ENCODE assay signal across 8 mouse cellular contexts in genomic region chr2:72995346-72996097, GRCm38 (mm10). TPM values are rescaled to one million over a fixed set of nuclear protein-coding genes. Genes with fewer than 3 reads are reported as not detected.
DNase-seq lines count a peak whose midpoint lies in the region; ATAC-seq and TF ChIP-seq lines count a peak whose summit lies in the region.

No protein-coding gene starts in this region.

- no peaks in the 10 kb centered on the region for H3K36me3 ChIP-seq in hindbrain, embryonic 10.5 days
- no peaks in the 10 kb centered on the region for H3K36me3 ChIP-seq in hindbrain, embryonic 11.5 days (ENCODE audit: control insufficient read depth, insufficient read depth, low read length)
- no peaks in the 10 kb centered on the region for H3K36me3 ChIP-seq in forebrain, embryonic 16.5 days (ENCODE audit: control insufficient read depth, insufficient read depth)
- H3K36me3 ChIP-seq in stomach, postnatal 0 days (ENCODE audit: control insufficient read depth, insufficient read depth, low read length), result no peaks in the 10 kb centered on the region

- H3K4me3 ChIP-seq in hindbrain, embryonic 10.5 days, result no peak overlapping the region
- no peak overlapping the region for H3K4me3 ChIP-seq in hindbrain, embryonic 11.5 days (ENCODE audit: low read depth, low read length)
- H3K4me3 ChIP-seq in forebrain, embryonic 16.5 days (replicated peaks; ENCODE audit: low read length), result no peak overlapping the region
- H3K4me3 ChIP-seq in layer of hippocampus, adult 2 months, result no peak overlapping the region
- H3K4me3 ChIP-seq in stomach, postnatal 0 days (ENCODE audit: low read depth, low read length), result no peak overlapping the region

- 47% methylated on average over 9 of the region's 9 CpGs for WGBS in hindbrain, embryonic 10.5 days
- 50% methylated on average over 9 of the region's 9 CpGs for WGBS in hindbrain, embryonic 11.5 days
- 16% methylated on average over 9 of the region's 9 CpGs for WGBS in forebrain, embryonic 16.5 days
- WGBS in stomach, postnatal 0 days, result 19% methylated on average over 9 of the region's 9 CpGs

- DNase-seq in hindbrain, embryonic 10.5 days (ENCODE audit: low spot score), result peak; percentile 10
- DNase-seq in hindbrain, embryonic 11.5 days (ENCODE audit: low spot score), result no peak
- DNase-seq in heart, postnatal 14 days, result peak; percentile 65 to 72
- DNase-seq in layer of hippocampus, adult 2 months (ENCODE audit: low spot score in 2 of 2), result peak; percentile 54 to 78
- DNase-seq in mesoderm, embryonic 11.5 days (ENCODE audit: low read depth, low spot score), result peak; percentile 26
- peak; percentile 37 for DNase-seq in stomach, postnatal 0 days (ENCODE audit: low spot score)

- no peak for ATAC-seq in hindbrain, embryonic 11.5 days (ENCODE audit: low FRiP score)
- ATAC-seq in cerebellum, adult (ENCODE audit: insufficient number of reproducible peaks, low FRiP score, low TSS enrichment), result peak; percentile 79
- peak; percentile 97 for ATAC-seq in forebrain, embryonic 16.5 days
- ATAC-seq in stomach, postnatal 0 days (ENCODE audit: low FRiP score, low TSS enrichment), result peak; percentile 58

- H3K4me2 ChIP-seq in hindbrain, embryonic 11.5 days (replicated peaks; ENCODE audit: low read depth, low read length), result no peak overlapping the region
- 0 out of 2 replicates have a peak overlapping the region, but pooled peaks have one; percentile 4 for H3K4me2 ChIP-seq in forebrain, embryonic 16.5 days (ENCODE audit: low read length)
- 0 out of 2 replicates have a peak overlapping the region, but pooled peaks have one; percentile 4 for H3K4me2 ChIP-seq in stomach, postnatal 0 days (replicated peaks; ENCODE audit: low read depth)

- H3K4me1 ChIP-seq in hindbrain, embryonic 10.5 days (replicated peaks), result peaks cover 13% of the 10 kb centered on the region
- H3K4me1 ChIP-seq in hindbrain, embryonic 11.5 days (replicated peaks; ENCODE audit: control insufficient read depth, insufficient read depth, low read length), result no peaks in the 10 kb centered on the region; the same call in 1 of the 2 replicates
- H3K4me1 ChIP-seq in forebrain, embryonic 16.5 days (replicated peaks; ENCODE audit: control insufficient read depth, insufficient read depth, low read length), result peaks cover 15% of the 10 kb centered on the region
- no peaks in the 10 kb centered on the region for H3K4me1 ChIP-seq in stomach, postnatal 0 days (replicated peaks; ENCODE audit: control insufficient read depth, insufficient read depth)

- no peak overlapping the region for H3K9ac ChIP-seq in hindbrain, embryonic 11.5 days (ENCODE audit: low read depth, low read length)
- no peak overlapping the region for H3K9ac ChIP-seq in forebrain, embryonic 16.5 days (replicated peaks; ENCODE audit: low read depth, low read length)
- peak overlapping the region; percentile 18; the same call in 1 of the 2 replicates for H3K9ac ChIP-seq in stomach, postnatal 0 days (ENCODE audit: low read length)

- H3K27ac ChIP-seq in hindbrain, embryonic 10.5 days, result peak overlapping the region; percentile 66
- no peak overlapping the region for H3K27ac ChIP-seq in hindbrain, embryonic 11.5 days (ENCODE audit: low read depth, low read length)
- H3K27ac ChIP-seq in forebrain, embryonic 16.5 days (ENCODE audit: low read length), result peak overlapping the region; percentile 77
- H3K27ac ChIP-seq in layer of hippocampus, adult 2 months, result peak overlapping the region; percentile 60
- H3K27ac ChIP-seq in stomach, postnatal 0 days (replicated peaks), result peak overlapping the region; percentile 87

- no peaks in the 10 kb centered on the region for H3K27me3 ChIP-seq in hindbrain, embryonic 10.5 days (ENCODE audit: insufficient read depth, poor library complexity, severe bottlenecking)
- no peaks in the 10 kb centered on the region for H3K27me3 ChIP-seq in hindbrain, embryonic 11.5 days (ENCODE audit: control insufficient read depth, insufficient read depth, low read length)
- H3K27me3 ChIP-seq in forebrain, embryonic 16.5 days (replicated peaks; ENCODE audit: control insufficient read depth, insufficient read depth, low read length), result no peaks in the 10 kb centered on the region
- no peaks in the 10 kb centered on the region for H3K27me3 ChIP-seq in stomach, postnatal 0 days (ENCODE audit: control insufficient read depth, insufficient read depth, low read length)

- intact Hi-C loops in heart, postnatal 14 days (cut with DNase I), result loop anchor here (2.0 kb wide), 1 partner anchor 13 kb away; no protein-coding TSS in a partner anchor

- no peak for TF ChIP-seq CTCF in layer of hippocampus, adult 2 months (conservative IDR thresholded peaks at IDR 0.05)
- no peak for TF ChIP-seq CTCF in stomach, postnatal 0 days (IDR thresholded peaks at IDR 0.05; ENCODE audit: low read depth)

- no peak for TF ChIP-seq EP300 in stomach, postnatal 0 days (optimal IDR thresholded peaks at IDR 0.05)

- H3K9me3 ChIP-seq in hindbrain, embryonic 10.5 days, result no peaks in the 10 kb centered on the region
- H3K9me3 ChIP-seq in hindbrain, embryonic 11.5 days (ENCODE audit: control insufficient read depth, low read length), result no peaks in the 10 kb centered on the region
- no peaks in the 10 kb centered on the region for H3K9me3 ChIP-seq in forebrain, embryonic 16.5 days (ENCODE audit: control insufficient read depth, low read length)
- no peaks in the 10 kb centered on the region for H3K9me3 ChIP-seq in stomach, postnatal 0 days (ENCODE audit: control insufficient read depth, low read length)

RNA-seq across cellular contexts. Expression of gene Gm11084, which starts 9.0 kb away (rescaled TPM):
- not detected in 2 replicates for polyA plus RNA-seq in hindbrain, embryonic 10.5 days (2016; fragmentation: Nextera tagmentation; extraction: Ambion mirVana)
- polyA plus RNA-seq in hindbrain, embryonic 11.5 days (2014; fragmentation: Nextera tagmentation; extraction: Ambion mirVana), result not detected in 2 replicates
- polyA plus RNA-seq in forebrain, embryonic 16.5 days (2015; fragmentation: Nextera tagmentation; extraction: Ambion mirVana), result not detected in 2 replicates
- total RNA-seq in heart, postnatal 14 days (2021), result not detected
- not detected for total RNA-seq in layer of hippocampus, adult 2 months (2021)
- not detected in 2 replicates for polyA plus RNA-seq in stomach, postnatal 0 days (2015; fragmentation: Nextera tagmentation; extraction: Ambion mirVana)

RNA-seq across cellular contexts. Expression of gene Sp3, which starts 15.3 kb away (rescaled TPM):
- polyA plus RNA-seq in hindbrain, embryonic 10.5 days (2016; fragmentation: Nextera tagmentation; extraction: Ambion mirVana), result 46.6 and 51.1 TPM in 2 replicates
- polyA plus RNA-seq in hindbrain, embryonic 11.5 days (2014; fragmentation: Nextera tagmentation; extraction: Ambion mirVana), result 66.3 and 67.1 TPM in 2 replicates
- 51.6 and 59.7 TPM in 2 replicates for polyA plus RNA-seq in forebrain, embryonic 16.5 days (2015; fragmentation: Nextera tagmentation; extraction: Ambion mirVana)
- total RNA-seq in heart, postnatal 14 days (2021), result 10 to 100 TPM; 43.8 TPM
- 10 to 100 TPM; 68.4 to 72.5 TPM for total RNA-seq in layer of hippocampus, adult 2 months (2021)
- polyA plus RNA-seq in stomach, postnatal 0 days (2015; fragmentation: Nextera tagmentation; extraction: Ambion mirVana), result 24.3 and 25.7 TPM in 2 replicates
